Mouse (Mus musculus): ENCODE data around the gene Kcnd2.

Kcnd2 gene

DNA sequence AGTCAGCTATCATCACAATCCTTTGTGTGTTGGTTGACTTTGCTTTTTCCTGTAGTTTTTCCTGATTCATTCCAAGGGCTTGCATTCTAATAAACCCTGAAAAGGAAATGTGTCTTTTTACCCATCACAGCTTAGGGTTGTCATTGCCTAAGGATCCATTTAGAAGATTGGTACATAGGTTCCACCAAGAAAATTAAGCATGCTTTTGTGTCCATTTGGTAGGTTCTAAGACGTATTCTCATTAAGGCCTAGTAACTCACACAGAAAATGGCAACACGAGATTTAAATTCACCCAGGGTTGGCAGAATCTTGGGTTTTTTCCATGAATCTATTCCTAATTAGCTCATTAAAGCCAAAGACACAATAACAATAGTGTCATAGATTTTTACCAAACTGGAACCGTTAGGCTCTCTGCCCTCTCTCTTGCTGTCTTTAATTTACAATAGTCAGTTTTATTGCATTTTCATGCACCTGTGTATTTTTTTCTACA lies 477.6 kb downstream of the Kcnd2 start:
- no peak for DNase-seq (ENCODE audit: low spot score)

DNA sequence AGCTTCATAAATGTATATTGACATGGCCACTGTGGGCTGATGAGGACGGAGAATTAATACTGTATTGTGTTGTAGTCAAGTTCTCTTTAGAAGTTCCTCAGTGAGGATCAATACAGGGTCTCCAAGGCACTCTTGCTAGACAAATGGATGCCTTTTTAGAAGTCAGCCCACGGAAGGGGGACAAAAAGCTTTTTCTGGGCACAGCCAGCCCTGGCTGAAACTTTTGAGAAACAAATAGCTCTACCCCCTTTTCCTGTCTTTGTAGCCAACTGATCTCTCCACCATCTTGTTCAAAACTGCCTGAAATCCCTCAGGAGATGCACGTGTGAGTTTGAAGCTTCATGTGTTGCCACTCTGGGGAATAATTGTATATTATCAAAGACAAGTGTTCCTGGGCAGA lies 482.3 kb downstream of the Kcnd2 start:
- DNase-seq (ENCODE audit: low spot score), result no peak

DNA sequence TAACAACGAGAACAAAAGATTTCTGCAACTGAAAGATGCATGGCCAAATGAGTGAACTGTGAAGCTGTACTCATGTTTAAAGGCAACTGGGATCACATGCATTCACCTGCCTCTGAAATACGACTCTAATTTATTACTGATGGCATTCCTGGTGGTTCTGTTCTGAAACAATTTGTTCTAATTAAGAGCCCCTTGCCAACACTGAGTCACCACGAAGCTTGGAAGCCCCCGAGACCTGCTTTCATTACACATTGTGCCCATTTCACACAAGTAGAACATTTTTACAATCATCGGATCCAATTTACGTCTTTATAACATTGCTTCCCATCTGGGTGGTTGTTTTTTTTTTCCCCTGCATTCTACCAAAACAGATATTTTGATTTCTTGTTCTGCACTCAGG lies 485.8 kb downstream of the Kcnd2 start:
- no peak for DNase-seq (ENCODE audit: low spot score)

DNA sequence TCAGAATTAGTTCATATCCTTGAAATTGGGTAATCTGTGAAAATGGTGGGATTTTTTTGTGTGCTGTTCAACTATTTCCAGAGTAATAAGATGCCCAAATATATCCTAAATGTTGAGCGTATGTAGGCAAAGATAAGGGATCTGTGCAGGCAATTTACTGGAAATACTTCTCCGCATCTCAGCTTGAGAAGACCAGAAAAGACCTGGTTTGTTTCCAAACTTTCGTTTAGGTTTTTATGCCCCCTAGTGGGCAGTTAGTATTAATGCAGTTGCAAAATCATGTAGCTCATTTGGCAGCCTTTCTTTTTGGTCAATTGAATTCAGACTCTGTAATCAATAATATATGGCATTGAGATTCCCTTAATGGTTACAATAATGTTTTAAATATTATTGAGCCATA lies 493.9 kb downstream of the Kcnd2 start:
- DNase-seq (ENCODE audit: low spot score), result no peak

DNA sequence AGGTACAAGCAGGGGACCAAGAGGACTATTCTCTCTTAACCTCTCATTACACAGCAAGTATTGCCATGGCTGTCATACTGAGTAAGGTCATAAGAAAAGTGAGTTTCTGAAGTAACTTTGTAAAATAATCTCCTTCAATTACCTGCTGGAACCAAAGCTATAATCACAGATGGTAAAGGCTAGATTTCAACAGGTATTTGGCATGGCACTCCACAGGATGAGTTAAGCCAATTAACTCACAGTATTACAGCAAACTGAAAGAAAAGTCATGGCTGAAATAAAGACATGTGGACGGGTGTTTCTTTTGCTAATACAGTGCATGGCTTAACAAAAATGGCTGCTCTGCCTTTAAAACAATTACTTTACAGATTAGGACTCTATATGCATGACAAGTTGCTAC lies 503.8 kb downstream of the Kcnd2 start:
- DNase-seq (ENCODE audit: low spot score), result no peak

DNA sequence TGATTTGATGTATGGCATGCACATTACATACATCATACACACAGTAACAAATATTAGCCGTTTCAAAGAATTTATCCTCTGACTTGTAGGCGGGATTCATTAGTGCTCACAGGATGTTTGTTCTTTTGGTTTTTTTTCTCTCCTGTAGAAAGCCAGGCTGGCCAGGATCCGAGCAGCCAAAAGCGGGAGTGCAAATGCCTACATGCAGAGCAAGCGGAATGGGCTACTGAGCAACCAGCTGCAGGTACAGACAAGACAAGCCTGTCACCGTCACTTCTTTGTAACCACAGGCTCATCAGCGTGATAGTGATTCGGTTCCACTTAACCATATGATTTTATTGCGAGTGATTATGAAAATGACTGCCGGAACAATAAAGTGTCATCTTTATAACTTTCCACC lies 506.9 kb downstream of the Kcnd2 start:
- no peak for DNase-seq (ENCODE audit: low spot score)

- no peak for DNase-seq (ENCODE audit: low spot score)
Observed at GRCm38 (mm10) chr6:21740606-21741005, 525.3 kb downstream of the Kcnd2 start.

- no peak for DNase-seq (ENCODE audit: low spot score)
Observed at GRCm38 (mm10) chr6:21744615-21745266, 529.4 kb downstream of the Kcnd2 start.

DNA sequence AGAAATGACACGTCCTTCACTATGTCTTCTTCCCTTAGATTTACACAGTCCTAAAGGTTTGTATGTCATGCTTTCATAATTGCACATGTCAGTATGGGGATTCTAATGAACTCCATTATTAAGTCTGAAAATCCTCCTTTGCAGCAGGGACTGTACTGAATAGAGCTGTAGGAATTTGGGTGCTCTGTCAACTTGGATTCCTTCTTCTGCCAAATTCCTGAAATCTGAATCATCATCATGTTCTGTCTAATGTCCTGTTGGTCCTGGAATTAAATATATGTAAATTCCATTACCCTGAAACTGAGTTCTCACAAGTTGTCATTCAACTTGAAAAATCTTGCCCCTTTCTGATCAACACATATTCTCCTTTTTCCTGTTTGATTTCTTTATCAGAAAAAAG lies 532.2 kb downstream of the Kcnd2 start:
- no peak for DNase-seq (ENCODE audit: low spot score)

DNA sequence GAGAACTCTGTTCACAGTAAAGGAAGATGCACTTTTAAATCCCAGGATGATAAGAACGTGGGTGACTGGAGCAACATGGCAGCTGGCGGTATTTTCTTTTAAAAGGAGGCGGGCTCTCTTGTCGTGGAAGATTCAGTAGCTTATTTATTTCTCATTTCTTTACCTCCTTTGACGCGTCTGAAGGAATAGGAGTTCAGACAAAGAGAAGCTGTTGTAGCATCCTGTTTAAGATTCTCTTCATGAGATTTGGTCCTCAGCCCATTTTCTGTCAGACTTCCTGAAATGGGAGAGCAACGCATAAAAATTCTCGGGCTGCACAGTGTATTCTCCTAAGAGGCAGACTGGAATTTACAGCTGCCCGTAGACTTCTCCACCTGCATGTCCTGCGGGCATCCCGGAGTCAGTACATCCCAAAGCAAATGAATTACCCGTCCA lies 552.5 kb downstream of the Kcnd2 start:
- DNase-seq (ENCODE audit: low spot score), result no peak

GRCm38 (mm10) chr6:21768745-21769446 lies 553.6 kb downstream of the Kcnd2 start:
- DNase-seq (ENCODE audit: low spot score), result no peak

GRCm38 (mm10) chr6:21769447-21769809 lies 554.1 kb downstream of the Kcnd2 start:
- no peak for DNase-seq (ENCODE audit: low spot score)

DNA sequence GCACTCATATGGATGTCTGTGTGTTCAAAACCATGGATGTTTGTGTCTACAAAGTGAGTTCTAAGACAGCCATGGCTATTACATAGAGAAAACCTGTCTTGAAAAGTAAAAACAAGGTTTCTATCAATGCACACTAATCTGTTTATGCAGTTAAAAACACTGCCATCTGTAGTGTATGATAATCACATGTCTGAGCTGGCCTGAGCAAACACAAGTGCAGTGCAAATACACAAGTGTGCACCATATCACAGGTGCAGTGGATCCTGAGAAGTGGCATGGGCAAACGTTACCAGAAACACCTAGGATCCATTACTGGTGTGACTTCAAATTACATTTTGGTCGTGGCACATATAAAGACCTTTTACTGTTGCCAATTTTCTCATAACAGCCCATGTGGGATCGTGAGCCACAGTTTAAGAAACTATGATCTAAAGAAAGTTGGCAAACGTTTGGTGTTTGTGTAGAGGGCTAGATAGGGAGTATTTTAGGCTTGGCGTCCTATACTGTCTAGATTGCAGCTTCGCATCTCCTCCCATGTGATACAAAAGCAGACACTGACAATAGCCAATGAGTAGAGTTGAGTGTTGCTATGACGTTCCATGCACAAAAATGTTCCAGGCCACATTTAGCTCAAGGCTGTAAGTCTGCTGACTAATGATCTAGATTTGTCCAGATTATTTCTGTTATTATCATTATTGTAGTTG lies 559.1 kb downstream of the Kcnd2 start:
- DNase-seq (ENCODE audit: low spot score), result no peak

Data from testis, postnatal 10 days (tissue).